Mouse (Mus musculus) urinary bladder, adult 2 months (tissue): Measurements from ENCODE around the gene Grin2c. TPM values are rescaled to one million over a fixed set of nuclear protein-coding genes. Genes with fewer than 3 reads are reported as not detected.

Experiments used
- DNase-seq: peaks from one replicate; pipeline ENCODE4 v3.0.0; 2022; ENCODE audit warnings: low spot score
- polyA plus RNA-seq: library from polyadenylated mRNA; depleted of rRNA; stranded (reverse); fragments of >200 nt; gene quantifications from 2 replicates; pipeline ENCODE4 v1.2.3, GENCODE M21; 2012; rRNA removed

Grin2c gene
- 0.74 and 1.0 TPM in 2 replicates for polyA plus RNA-seq

GRCm38 (mm10) chr11:115267061-115267883 lies at the start of gene Grin2c:
Gene Grin2c, minus strand, starts transcription at chr11:115267243.
- no peak for DNase-seq

GRCm38 (mm10) chr11:115314249-115314648 lies 47.2 kb upstream of the Grin2c start:
- DNase-seq, result no peak

GRCm38 (mm10) chr11:115308781-115309180 lies 41.7 kb upstream of the Grin2c start:
- no peak for DNase-seq

- DNase-seq, result no peak
These were observed 39.8 kb upstream of the Grin2c start, which contains the start of gene Otop2 for GRCm38 (mm10) chr11:115306863-115307262. Gene Otop2, plus strand, starts transcription at chr11:115307163.

- DNase-seq, result no peak
These were observed 36.1 kb upstream of the Grin2c start for GRCm38 (mm10) chr11:115303167-115303566.

GRCm38 (mm10) chr11:115301351-115301750 lies 34.3 kb upstream of the Grin2c start:
- no peak for DNase-seq

- no peak for DNase-seq
These were observed 33.7 kb upstream of the Grin2c start for GRCm38 (mm10) chr11:115300745-115301144.

- no peak for DNase-seq
These were observed 31.1 kb upstream of the Grin2c start for GRCm38 (mm10) chr11:115298160-115298559.

- DNase-seq, result no peak
These were observed 30.3 kb upstream of the Grin2c start, which contains the start of gene Fads6 for GRCm38 (mm10) chr11:115297214-115297826. Gene Fads6, minus strand, starts transcription at chr11:115297663.

GRCm38 (mm10) chr11:115296471-115297210 lies 29.6 kb upstream of the Grin2c start:
- DNase-seq, result no peak

GRCm38 (mm10) chr11:115295939-115296338 lies 28.9 kb upstream of the Grin2c start:
- no peak for DNase-seq

GRCm38 (mm10) chr11:115292631-115293375 lies 25.8 kb upstream of the Grin2c start:
- DNase-seq, result no peak

GRCm38 (mm10) chr11:115291503-115291902 lies 24.5 kb upstream of the Grin2c start:
- no peak for DNase-seq

- DNase-seq, result no peak
These were observed 23.9 kb upstream of the Grin2c start for GRCm38 (mm10) chr11:115290919-115291318.

- no peak for DNase-seq
These were observed 23.3 kb upstream of the Grin2c start for GRCm38 (mm10) chr11:115290314-115290713.

- DNase-seq, result no peak
These were observed 22.8 kb upstream of the Grin2c start for GRCm38 (mm10) chr11:115289885-115290284.

- no peak for DNase-seq
These were observed 21.3 kb upstream of the Grin2c start for GRCm38 (mm10) chr11:115288305-115288704.

GRCm38 (mm10) chr11:115287386-115287785 lies 20.3 kb upstream of the Grin2c start:
- no peak for DNase-seq

- no peak for DNase-seq
These were observed 19.4 kb upstream of the Grin2c start for GRCm38 (mm10) chr11:115286201-115286993.

GRCm38 (mm10) chr11:115285282-115285681 lies 18.2 kb upstream of the Grin2c start:
- DNase-seq, result no peak
